Mouse (Mus musculus): ENCODE measurements around the gene Scarb1.

GRCm38 (mm10) chr5:125368568-125368967, 27.7 kb upstream of the Scarb1 start:
- TF ChIP-seq CTCF (IDR thresholded peaks at IDR 0.05; ENCODE audit: low read depth) (peak; percentile 86), EP300 (IDR thresholded peaks at IDR 0.05; ENCODE audit: low read depth) (no peak)

Measured in heart, postnatal 0 days (tissue).